Mouse (Mus musculus) bone marrow, adult 2 months (tissue): ENCODE results near the gene Snx13.

Experiments used
- CTCF ChIP-seq: fragments of 200-500 bp; IDR thresholded peaks from 2 replicates; pipeline ENCODE4 v1.5.1; 2011; ENCODE audit warnings: low read length, control low read depth; ENCODE audit not compliant: control insufficient read depth, insufficient read depth
- POLR2A ChIP-seq: fragments of 200-500 bp; IDR thresholded peaks from 2 replicates; pipeline ENCODE4 v1.6.1; 2011; ENCODE audit warnings: low read depth, mild to moderate bottlenecking, control low read depth, low read length, borderline replicate concordance; ENCODE audit not compliant: control insufficient read depth

DNA sequence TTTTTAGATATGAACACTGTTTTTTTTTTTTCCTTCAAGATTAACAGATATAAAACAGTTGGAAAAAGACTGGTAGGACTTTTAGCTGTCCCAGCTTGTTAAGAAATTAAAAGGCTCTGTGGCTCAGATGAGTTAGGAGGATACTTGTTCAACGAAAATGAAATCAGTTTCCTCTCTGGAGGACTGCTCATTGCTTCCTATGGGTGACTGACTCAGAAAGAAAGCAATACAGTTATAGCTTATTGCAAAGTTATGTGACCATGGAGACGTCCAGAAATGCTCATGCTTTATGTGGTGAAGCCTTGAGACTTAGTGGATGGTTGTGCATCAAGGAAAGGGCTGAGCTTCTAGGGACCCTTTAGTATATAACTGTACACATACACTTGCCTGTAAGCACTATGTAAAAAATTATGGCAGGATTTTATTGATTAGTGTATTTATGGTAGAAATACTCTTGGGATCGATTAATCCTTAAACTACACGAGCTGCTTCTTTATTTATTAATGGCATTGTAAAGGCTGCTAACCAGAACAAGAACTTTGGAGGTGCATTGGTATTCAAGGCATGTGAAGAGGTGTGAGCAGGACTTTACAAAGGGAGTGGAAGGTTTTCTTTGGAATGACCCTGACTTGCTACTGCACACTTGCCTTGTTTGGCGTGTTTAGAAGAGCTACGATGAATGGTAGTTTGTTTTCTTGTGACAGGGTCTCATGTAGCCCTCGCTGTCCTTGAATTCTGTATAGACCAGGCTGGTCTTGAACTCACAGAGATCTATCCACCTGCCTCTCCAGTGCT lies 4.2 kb downstream of the Snx13 start:
- TF ChIP-seq CTCF (no peak), POLR2A (no peak)
